8 mouse cellular contexts compared by ENCODE assay signal in genomic region chr6:48602080-48602741, GRCm38 (mm10). TPM values are rescaled to one million over a fixed set of nuclear protein-coding genes. Genes with fewer than 3 reads are reported as not detected.
A peak's percentile ranks its signal among the peaks of the same experiment; 100 is the strongest.
DNase-seq lines count a peak whose midpoint lies in the region; ATAC-seq and TF ChIP-seq lines count a peak whose summit lies in the region.

No protein-coding gene starts in this region.

- peak overlapping the region; percentile 78 for H3K4me2 ChIP-seq in forebrain, embryonic 15.5 days (replicated peaks)
- H3K4me2 ChIP-seq in kidney, postnatal 0 days (ENCODE audit: low read length), result peak overlapping the region; percentile 86
- peak overlapping the region; percentile 94 for H3K4me2 ChIP-seq in lung, embryonic 14.5 days
- H3K4me2 ChIP-seq in neural tube, embryonic 15.5 days, result peak overlapping the region; percentile 69

- peak; percentile 56 for DNase-seq in kidney, adult 9 months
- no peak for DNase-seq in kidney, postnatal 14 days
- DNase-seq in kidney, postnatal 0 days (ENCODE audit: low spot score), result peak; percentile 58
- peak; percentile 52 for DNase-seq in lung, embryonic 14.5 days
- no peak for DNase-seq in spleen, postnatal 36 days (ENCODE audit: low spot score in 2 of 2)

- H3K4me3 ChIP-seq in forebrain, embryonic 15.5 days, result peak overlapping the region; percentile 92
- H3K4me3 ChIP-seq in kidney, postnatal 0 days (replicated peaks; ENCODE audit: low read depth, low read length), result peak overlapping the region; percentile 70
- H3K4me3 ChIP-seq in lung, embryonic 14.5 days (ENCODE audit: low read depth, low read length), result peak overlapping the region; percentile 76
- peak overlapping the region; percentile 73 for H3K4me3 ChIP-seq in neural tube, embryonic 15.5 days (replicated peaks)

- peak overlapping the region; percentile 96 for H3K9ac ChIP-seq in forebrain, embryonic 15.5 days (replicated peaks)
- H3K9ac ChIP-seq in kidney, postnatal 0 days (ENCODE audit: low read depth, low read length), result peak overlapping the region; percentile 70
- H3K9ac ChIP-seq in lung, embryonic 14.5 days, result peak overlapping the region; percentile 83
- H3K9ac ChIP-seq in neural tube, embryonic 15.5 days (replicated peaks), result peak overlapping the region; percentile 74

- H3K27ac ChIP-seq in forebrain, embryonic 15.5 days (replicated peaks), result peak overlapping the region; percentile 90
- peak overlapping the region; percentile 74 for H3K27ac ChIP-seq in kidney, postnatal 0 days
- peak overlapping the region; percentile 67 for H3K27ac ChIP-seq in lung, embryonic 14.5 days (ENCODE audit: low read depth)
- H3K27ac ChIP-seq in neural tube, embryonic 15.5 days (replicated peaks), result peak overlapping the region; percentile 93

- H3K4me1 ChIP-seq in forebrain, embryonic 15.5 days, result peaks cover 19% of the 10 kb centered on the region
- H3K4me1 ChIP-seq in kidney, postnatal 0 days (replicated peaks; ENCODE audit: insufficient read depth, low read length), result 0 out of 2 replicates have a peak, but pooled peaks cover 6% of the 10 kb centered on the region
- H3K4me1 ChIP-seq in lung, embryonic 14.5 days (ENCODE audit: insufficient read depth), result peaks cover 3% of the 10 kb centered on the region
- H3K4me1 ChIP-seq in neural tube, embryonic 15.5 days, result peaks cover 19% of the 10 kb centered on the region

- no peaks in the 10 kb centered on the region for H3K27me3 ChIP-seq in forebrain, embryonic 15.5 days
- H3K27me3 ChIP-seq in kidney, postnatal 0 days (ENCODE audit: insufficient read depth, low read length), result no peaks in the 10 kb centered on the region
- H3K27me3 ChIP-seq in lung, embryonic 14.5 days (ENCODE audit: insufficient read depth, low read length), result no peaks in the 10 kb centered on the region
- no peaks in the 10 kb centered on the region for H3K27me3 ChIP-seq in neural tube, embryonic 15.5 days (replicated peaks)

- no peaks in the 10 kb centered on the region for H3K9me3 ChIP-seq in forebrain, embryonic 15.5 days
- peaks cover under 1% of the 10 kb centered on the region for H3K9me3 ChIP-seq in kidney, postnatal 0 days (replicated peaks; ENCODE audit: low read length)
- H3K9me3 ChIP-seq in lung, embryonic 14.5 days (ENCODE audit: low read depth, low read length), result peaks cover 11% of the 10 kb centered on the region
- H3K9me3 ChIP-seq in neural tube, embryonic 15.5 days (replicated peaks), result peaks cover 7% of the 10 kb centered on the region

- peaks cover 28% of the 10 kb centered on the region for H3K36me3 ChIP-seq in forebrain, embryonic 15.5 days
- H3K36me3 ChIP-seq in kidney, postnatal 0 days (ENCODE audit: insufficient read depth, low read length), result peaks cover 20% of the 10 kb centered on the region
- H3K36me3 ChIP-seq in lung, embryonic 14.5 days (ENCODE audit: insufficient read depth), result peaks cover 30% of the 10 kb centered on the region
- peaks cover 29% of the 10 kb centered on the region for H3K36me3 ChIP-seq in neural tube, embryonic 15.5 days

- peak; percentile 51 for ATAC-seq in activated CD4-positive, CD25-positive, alpha-beta regulatory T cell, adult 4 months
- peak; percentile 84 for ATAC-seq in forebrain, embryonic 15.5 days (replicated peaks)
- no peak; the same call in 1 of the 2 replicates for ATAC-seq in kidney, postnatal 0 days (replicated peaks; ENCODE audit: low FRiP score, low read depth)
- peak; percentile 73 for ATAC-seq in lung, embryonic 14.5 days (ENCODE audit: insufficient read depth)
- ATAC-seq in neural tube, embryonic 15.5 days (ENCODE audit: low FRiP score), result peak; percentile 83

- TF ChIP-seq CTCF in kidney, postnatal 0 days (IDR thresholded peaks at IDR 0.05; ENCODE audit: low read depth), result no peak
- no peak for TF ChIP-seq CTCF in lung, embryonic 14.5 days (IDR thresholded peaks at IDR 0.05; ENCODE audit: low read depth)

- 2% methylated on average over 28 of the region's 28 CpGs for WGBS in forebrain, embryonic 15.5 days
- WGBS in kidney, postnatal 0 days, result under 1% methylated on average over 28 of the region's 28 CpGs
- 1% methylated on average over 28 of the region's 28 CpGs for WGBS in lung, embryonic 14.5 days
- under 1% methylated on average over 28 of the region's 28 CpGs for WGBS in neural tube, embryonic 15.5 days

RNA-seq across cellular contexts. Expression of gene Zfp775, which starts 0.3 kb away (rescaled TPM):
- 1 to 10 TPM; 4.8 to 6.1 TPM for polyA plus RNA-seq in activated CD4-positive, CD25-positive, alpha-beta regulatory T cell, adult 4 months (2017; shearing (Covaris generic))
- polyA plus RNA-seq in forebrain, embryonic 15.5 days (2015; fragmentation: Nextera tagmentation; extraction: Ambion mirVana), result 15.8 and 20.5 TPM in 2 replicates
- polyA plus RNA-seq in kidney, postnatal 0 days (2015; fragmentation: Nextera tagmentation; extraction: Ambion mirVana), result 6.4 and 7.7 TPM in 2 replicates
- 7.6 and 7.8 TPM in 2 replicates for polyA plus RNA-seq in lung, embryonic 14.5 days (2014; fragmentation: Nextera tagmentation; extraction: Ambion mirVana)
- polyA plus RNA-seq in neural tube, embryonic 15.5 days (2015; fragmentation: Nextera tagmentation; extraction: Ambion mirVana), result 12.8 and 13.0 TPM in 2 replicates

RNA-seq across cellular contexts. Expression of gene Gm44965, which starts 8.5 kb away (rescaled TPM):
- not detected for polyA plus RNA-seq in activated CD4-positive, CD25-positive, alpha-beta regulatory T cell, adult 4 months (2017; shearing (Covaris generic))
- not detected in 2 replicates for polyA plus RNA-seq in forebrain, embryonic 15.5 days (2015; fragmentation: Nextera tagmentation; extraction: Ambion mirVana)
- not detected in 2 replicates for polyA plus RNA-seq in kidney, postnatal 0 days (2015; fragmentation: Nextera tagmentation; extraction: Ambion mirVana)
- not detected in 2 replicates for polyA plus RNA-seq in lung, embryonic 14.5 days (2014; fragmentation: Nextera tagmentation; extraction: Ambion mirVana)
- polyA plus RNA-seq in neural tube, embryonic 15.5 days (2015; fragmentation: Nextera tagmentation; extraction: Ambion mirVana), result not detected in 2 replicates

RNA-seq across cellular contexts. Expression of gene Repin1, which starts 8.5 kb away (rescaled TPM):
- polyA plus RNA-seq in activated CD4-positive, CD25-positive, alpha-beta regulatory T cell, adult 4 months (2017; shearing (Covaris generic)), result 1 to 10 TPM; 2.1 to 3.3 TPM
- polyA plus RNA-seq in forebrain, embryonic 15.5 days (2015; fragmentation: Nextera tagmentation; extraction: Ambion mirVana), result 34.9 and 35.8 TPM in 2 replicates
- polyA plus RNA-seq in kidney, postnatal 0 days (2015; fragmentation: Nextera tagmentation; extraction: Ambion mirVana), result 37.4 and 43.5 TPM in 2 replicates
- polyA plus RNA-seq in lung, embryonic 14.5 days (2014; fragmentation: Nextera tagmentation; extraction: Ambion mirVana), result 30.3 and 31.5 TPM in 2 replicates
- polyA plus RNA-seq in neural tube, embryonic 15.5 days (2015; fragmentation: Nextera tagmentation; extraction: Ambion mirVana), result 41.0 and 43.7 TPM in 2 replicates

RNA-seq across cellular contexts. Expression of gene Gm45021, which starts 12.8 kb away (rescaled TPM):
- polyA plus RNA-seq in activated CD4-positive, CD25-positive, alpha-beta regulatory T cell, adult 4 months (2017; shearing (Covaris generic)), result not detected
- polyA plus RNA-seq in forebrain, embryonic 15.5 days (2015; fragmentation: Nextera tagmentation; extraction: Ambion mirVana), result not detected in 2 replicates
- 0.38 TPM in 1 of 2 replicates, not detected in the other for polyA plus RNA-seq in kidney, postnatal 0 days (2015; fragmentation: Nextera tagmentation; extraction: Ambion mirVana)
- polyA plus RNA-seq in lung, embryonic 14.5 days (2014; fragmentation: Nextera tagmentation; extraction: Ambion mirVana), result not detected in 2 replicates
- not detected in 2 replicates for polyA plus RNA-seq in neural tube, embryonic 15.5 days (2015; fragmentation: Nextera tagmentation; extraction: Ambion mirVana)

RNA-seq across cellular contexts. Expression of gene AI854703, which starts 24.4 kb away (rescaled TPM):
- polyA plus RNA-seq in activated CD4-positive, CD25-positive, alpha-beta regulatory T cell, adult 4 months (2017; shearing (Covaris generic)), result 1 to 10 TPM; 1.2 to 1.7 TPM
- 10.1 and 11.2 TPM in 2 replicates for polyA plus RNA-seq in forebrain, embryonic 15.5 days (2015; fragmentation: Nextera tagmentation; extraction: Ambion mirVana)
- 7.1 and 7.9 TPM in 2 replicates for polyA plus RNA-seq in kidney, postnatal 0 days (2015; fragmentation: Nextera tagmentation; extraction: Ambion mirVana)
- 0.34 and 0.49 TPM in 2 replicates for polyA plus RNA-seq in lung, embryonic 14.5 days (2014; fragmentation: Nextera tagmentation; extraction: Ambion mirVana)
- 30.5 and 31.4 TPM in 2 replicates for polyA plus RNA-seq in neural tube, embryonic 15.5 days (2015; fragmentation: Nextera tagmentation; extraction: Ambion mirVana)

Comparison
In these comparisons a context has a peak if more than half of its experiments do, and no peak if none do; other contexts are left out.
1. DNase-seq: peak in kidney, adult 9 months (single experiment), kidney, postnatal 0 days (single experiment) and lung, embryonic 14.5 days (single experiment); none in kidney, postnatal 14 days (single experiment) and spleen, postnatal 36 days (0 of 2).
2. Peak in every context shown above with its lines, with median percentiles within 50 percentile points of each other: H3K27ac ChIP-seq, H3K4me2 ChIP-seq, H3K4me3 ChIP-seq and H3K9ac ChIP-seq.